Mouse (Mus musculus): Measurements from ENCODE around the gene Ralgapa2. TPM values are rescaled to one million over a fixed set of nuclear protein-coding genes. Genes with fewer than 3 reads are reported as not detected.

Ralgapa2 gene
- polyA plus RNA-seq, 1 experiment from 2014 or later: 7.4 TPM

DNA sequence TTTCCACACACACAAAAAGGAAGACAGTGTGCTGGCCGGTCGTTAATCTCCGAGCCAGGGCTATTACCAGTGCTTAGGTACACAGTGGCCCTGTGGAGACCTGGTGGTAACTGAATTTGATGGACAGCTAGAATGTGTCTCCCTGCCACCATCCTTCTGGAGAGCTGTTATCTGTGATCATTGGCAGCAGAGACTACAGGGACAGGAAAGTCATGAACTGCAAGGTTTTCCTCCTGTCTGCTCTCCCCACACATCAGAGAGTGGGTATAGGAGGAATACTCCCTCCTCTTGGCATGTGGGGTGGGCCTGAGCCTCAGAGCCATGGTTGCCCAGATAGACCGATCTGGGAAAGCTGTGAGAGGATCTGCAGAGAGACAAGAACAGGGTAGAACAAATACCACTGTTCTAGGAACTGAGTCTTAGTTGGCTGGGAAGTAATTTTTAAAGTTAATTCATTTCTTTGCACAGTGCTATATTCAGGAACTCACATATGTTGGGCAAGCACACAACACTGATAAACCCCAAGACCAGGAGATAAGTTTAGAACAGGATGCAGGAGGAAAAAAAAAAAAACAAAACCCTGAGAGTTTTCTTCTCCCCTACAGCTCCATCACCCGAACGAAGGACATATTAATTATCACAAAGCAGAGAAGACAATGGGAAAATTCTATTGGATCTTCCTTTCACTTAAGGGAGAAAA is 231.8 kb downstream of the Ralgapa2 start:
- Histone ChIP-seq H3K4me3 (ENCODE audit: low read depth, low read length) (no peak overlapping the region), H3K9ac (ENCODE audit: low read length) (no peak overlapping the region), H3K36me3 (ENCODE audit: control insufficient read depth, insufficient read depth, low read length) (no peaks in the 10 kb centered on the region), H3K4me1 (ENCODE audit: control insufficient read depth, insufficient read depth, low read length) (peaks cover 10% of the 10 kb centered on the region), H3K4me2 (ENCODE audit: low read depth, severe bottlenecking) (no peak overlapping the region), H3K9me3 (ENCODE audit: control insufficient read depth, low read length) (no peaks in the 10 kb centered on the region), H3K27ac (replicated peaks; ENCODE audit: low read depth, low read length) (no peak overlapping the region), H3K27me3 (ENCODE audit: control insufficient read depth, insufficient read depth, low read length) (no peaks in the 10 kb centered on the region)
- no peak for DNase-seq (ENCODE audit: low spot score)
- WGBS: 56% methylated on average over 6 of the region's 6 CpGs
- ATAC-seq (ENCODE audit: insufficient number of reproducible peaks, low FRiP score, low TSS enrichment, low read depth): no peak

DNA sequence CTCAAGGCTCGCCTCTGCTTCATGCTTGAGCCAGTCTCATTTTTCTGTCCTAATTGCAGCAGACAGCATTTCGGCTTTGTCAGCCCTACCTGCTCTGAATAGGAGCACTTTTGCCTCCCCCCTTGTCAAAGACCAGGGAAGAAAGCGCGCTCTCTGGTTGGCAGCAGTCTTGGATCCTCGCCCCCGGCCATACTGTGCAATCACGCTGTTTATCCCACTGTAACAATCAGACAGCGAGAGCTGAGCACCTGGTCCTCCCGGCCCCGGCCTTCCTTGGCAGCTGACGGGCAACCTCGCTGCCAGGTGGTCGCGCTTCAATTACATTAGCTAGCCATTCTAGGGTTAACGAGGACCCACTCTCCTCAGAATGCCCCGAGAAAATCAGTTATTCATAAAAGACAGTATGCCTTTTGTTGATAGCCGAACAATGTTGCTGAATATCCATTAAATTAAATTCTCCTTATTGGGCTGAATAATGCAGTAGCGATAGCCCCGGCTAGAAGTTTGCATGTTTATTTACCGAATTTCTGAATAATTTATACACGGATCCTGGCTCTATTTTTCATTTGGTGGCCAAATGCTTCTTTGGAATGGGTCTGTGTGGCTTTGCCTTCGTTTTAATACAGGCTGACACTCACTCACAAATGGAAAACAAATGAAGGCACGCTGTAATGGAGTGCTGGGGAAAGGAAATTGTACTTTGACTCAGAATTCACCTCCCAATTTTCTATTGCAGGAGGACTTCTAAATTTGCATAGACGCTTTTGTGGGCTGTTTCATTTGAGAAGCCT is 232.5 kb downstream of the Ralgapa2 start:
- WGBS: 56% methylated on average over 24 of the region's 24 CpGs
- Histone ChIP-seq H3K4me1 (ENCODE audit: control insufficient read depth, insufficient read depth, low read length) (peaks cover 10% of the 10 kb centered on the region), H3K9me3 (ENCODE audit: control insufficient read depth, low read length) (no peaks in the 10 kb centered on the region), H3K4me2 (ENCODE audit: low read depth, severe bottlenecking) (no peak overlapping the region), H3K36me3 (ENCODE audit: control insufficient read depth, insufficient read depth, low read length) (no peaks in the 10 kb centered on the region), H3K27me3 (ENCODE audit: control insufficient read depth, insufficient read depth, low read length) (no peaks in the 10 kb centered on the region), H3K4me3 (ENCODE audit: low read depth, low read length) (no peak overlapping the region), H3K9ac (ENCODE audit: low read length) (no peak overlapping the region), H3K27ac (replicated peaks; ENCODE audit: low read depth, low read length) (no peak overlapping the region)
- DNase-seq (ENCODE audit: low spot score) (no peak), ATAC-seq (ENCODE audit: insufficient number of reproducible peaks, low FRiP score, low TSS enrichment, low read depth) (no peak)

DNA sequence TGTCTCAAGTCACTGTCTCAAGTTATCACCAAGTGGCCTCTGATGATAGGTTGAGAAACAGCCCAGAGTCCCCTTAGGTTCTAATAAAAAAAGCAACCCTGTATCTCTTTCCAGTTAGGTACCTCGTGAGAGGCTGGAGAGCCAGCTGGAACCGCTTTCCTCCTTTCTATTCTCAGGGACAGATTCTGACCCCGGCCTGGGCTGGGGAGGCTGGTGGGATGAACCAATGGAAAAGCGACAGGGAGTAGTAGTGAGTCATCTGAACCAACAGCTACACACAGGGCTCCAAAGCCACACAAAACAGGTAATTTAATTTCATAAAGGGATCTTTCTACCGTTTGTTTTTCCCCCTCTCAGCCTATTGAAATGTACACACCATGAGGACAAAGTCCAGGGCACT is 233.8 kb downstream of the Ralgapa2 start:
- peaks cover 10% of the 10 kb centered on the region for H3K4me1 ChIP-seq (ENCODE audit: control insufficient read depth, insufficient read depth, low read length)
- H3K4me3 ChIP-seq (ENCODE audit: low read depth, low read length): no peak overlapping the region
- no peak overlapping the region for H3K27ac ChIP-seq (replicated peaks; ENCODE audit: low read depth, low read length)
- H3K4me2 ChIP-seq (ENCODE audit: low read depth, severe bottlenecking): no peak overlapping the region
- H3K9me3 ChIP-seq (ENCODE audit: control insufficient read depth, low read length): no peaks in the 10 kb centered on the region
- no peaks in the 10 kb centered on the region for H3K27me3 ChIP-seq (ENCODE audit: control insufficient read depth, insufficient read depth, low read length)
- H3K36me3 ChIP-seq (ENCODE audit: control insufficient read depth, insufficient read depth, low read length): no peaks in the 10 kb centered on the region
- no peak overlapping the region for H3K9ac ChIP-seq (ENCODE audit: low read length)
- DNase-seq (ENCODE audit: low spot score) (no peak), ATAC-seq (ENCODE audit: insufficient number of reproducible peaks, low FRiP score, low TSS enrichment, low read depth) (no peak)
- 58% methylated on average over 5 of the region's 5 CpGs for WGBS

DNA sequence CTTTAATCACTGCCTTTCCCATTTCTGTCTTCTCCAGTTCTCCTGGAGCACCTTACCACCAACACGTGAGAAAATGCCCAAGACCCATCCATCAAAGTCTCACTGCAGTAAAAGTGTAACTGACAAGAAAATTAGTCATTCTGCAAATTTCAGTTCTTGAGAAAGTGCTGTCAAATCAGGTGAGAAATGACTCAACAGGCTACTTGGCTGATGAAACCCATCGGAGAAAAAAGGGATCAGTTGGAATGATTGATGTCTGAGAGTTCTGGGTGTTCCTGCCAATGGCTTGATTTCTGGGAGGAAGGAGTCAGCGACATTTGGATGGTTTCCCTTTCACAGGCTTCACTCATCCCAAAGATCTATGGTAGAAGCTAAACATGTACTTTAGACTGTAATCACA is 245.6 kb downstream of the Ralgapa2 start:
- whole genome bisulfite sequencing: 62% methylated on average over 3 of the region's 3 CpGs
- no peak overlapping the region for H3K27ac ChIP-seq (replicated peaks; ENCODE audit: low read depth, low read length)
- no peaks in the 10 kb centered on the region for H3K36me3 ChIP-seq (ENCODE audit: control insufficient read depth, insufficient read depth, low read length)
- H3K4me1 ChIP-seq (ENCODE audit: control insufficient read depth, insufficient read depth, low read length): peaks cover 9% of the 10 kb centered on the region
- ATAC-seq (ENCODE audit: insufficient number of reproducible peaks, low FRiP score, low TSS enrichment, low read depth): no peak
- H3K9me3 ChIP-seq (ENCODE audit: control insufficient read depth, low read length): no peaks in the 10 kb centered on the region
- no peaks in the 10 kb centered on the region for H3K27me3 ChIP-seq (ENCODE audit: control insufficient read depth, insufficient read depth, low read length)
- H3K4me3 ChIP-seq (ENCODE audit: low read depth, low read length): no peak overlapping the region
- no peak overlapping the region for H3K9ac ChIP-seq (ENCODE audit: low read length)
- H3K4me2 ChIP-seq (ENCODE audit: low read depth, severe bottlenecking): no peak overlapping the region
- DNase-seq (ENCODE audit: low spot score): no peak

DNA sequence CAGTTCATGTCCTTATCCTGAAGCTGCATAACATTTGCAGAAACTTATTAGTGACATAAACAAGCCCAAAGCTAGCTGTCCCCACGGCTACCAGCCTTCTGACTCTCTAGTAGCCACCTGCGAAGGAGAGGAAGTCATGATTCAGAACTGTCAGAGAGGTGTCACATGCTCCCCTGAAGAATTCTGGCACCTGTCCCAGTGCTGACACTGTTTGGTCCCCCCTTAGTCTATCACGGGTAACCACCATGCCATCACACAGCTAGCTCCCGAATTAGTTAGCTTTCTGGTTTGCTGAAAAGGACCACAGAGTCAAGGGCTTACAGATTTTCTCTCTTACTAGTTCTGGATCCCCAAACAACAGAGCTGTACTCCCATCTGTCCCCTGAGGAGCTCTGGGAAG is 247.1 kb downstream of the Ralgapa2 start:
- ATAC-seq (ENCODE audit: insufficient number of reproducible peaks, low FRiP score, low TSS enrichment, low read depth) (no peak), DNase-seq (ENCODE audit: low spot score) (no peak)
- Histone ChIP-seq H3K27me3 (ENCODE audit: control insufficient read depth, insufficient read depth, low read length) (no peaks in the 10 kb centered on the region), H3K36me3 (ENCODE audit: control insufficient read depth, insufficient read depth, low read length) (no peaks in the 10 kb centered on the region), H3K9ac (ENCODE audit: low read length) (no peak overlapping the region), H3K4me2 (ENCODE audit: low read depth, severe bottlenecking) (no peak overlapping the region), H3K4me3 (ENCODE audit: low read depth, low read length) (no peak overlapping the region), H3K4me1 (ENCODE audit: control insufficient read depth, insufficient read depth, low read length) (peaks cover 10% of the 10 kb centered on the region), H3K27ac (replicated peaks; ENCODE audit: low read depth, low read length) (no peak overlapping the region), H3K9me3 (ENCODE audit: control insufficient read depth, low read length) (no peaks in the 10 kb centered on the region)
- WGBS: 73% methylated on average over 4 of the region's 4 CpGs

DNA sequence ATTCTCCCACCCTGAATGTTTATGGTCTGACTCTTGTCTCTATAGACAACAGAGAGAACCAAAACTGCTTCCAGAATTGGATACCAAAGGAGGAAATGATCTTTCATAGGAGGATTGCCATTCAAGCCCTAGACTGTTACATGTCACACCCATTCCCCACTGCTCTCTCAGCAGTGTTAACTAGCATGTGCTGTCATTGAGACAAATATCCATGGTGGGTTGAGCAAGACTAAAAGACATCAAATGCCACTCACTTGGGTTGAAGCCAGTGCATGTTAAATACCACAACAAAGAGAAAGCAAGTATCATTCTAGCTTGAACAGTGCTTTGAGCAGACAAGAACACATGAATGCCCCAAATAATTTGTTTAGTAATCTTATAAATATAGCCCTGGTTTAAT is 249.2 kb downstream of the Ralgapa2 start:
- Histone ChIP-seq H3K4me3 (ENCODE audit: low read depth, low read length) (no peak overlapping the region), H3K9ac (ENCODE audit: low read length) (no peak overlapping the region), H3K36me3 (ENCODE audit: control insufficient read depth, insufficient read depth, low read length) (no peaks in the 10 kb centered on the region), H3K27ac (replicated peaks; ENCODE audit: low read depth, low read length) (no peak overlapping the region), H3K4me2 (ENCODE audit: low read depth, severe bottlenecking) (no peak overlapping the region), H3K4me1 (ENCODE audit: control insufficient read depth, insufficient read depth, low read length) (peaks cover 10% of the 10 kb centered on the region), H3K9me3 (ENCODE audit: control insufficient read depth, low read length) (no peaks in the 10 kb centered on the region), H3K27me3 (ENCODE audit: control insufficient read depth, insufficient read depth, low read length) (no peaks in the 10 kb centered on the region)
- no peak for DNase-seq (ENCODE audit: low spot score)
- ATAC-seq (ENCODE audit: insufficient number of reproducible peaks, low FRiP score, low TSS enrichment, low read depth): no peak

DNA sequence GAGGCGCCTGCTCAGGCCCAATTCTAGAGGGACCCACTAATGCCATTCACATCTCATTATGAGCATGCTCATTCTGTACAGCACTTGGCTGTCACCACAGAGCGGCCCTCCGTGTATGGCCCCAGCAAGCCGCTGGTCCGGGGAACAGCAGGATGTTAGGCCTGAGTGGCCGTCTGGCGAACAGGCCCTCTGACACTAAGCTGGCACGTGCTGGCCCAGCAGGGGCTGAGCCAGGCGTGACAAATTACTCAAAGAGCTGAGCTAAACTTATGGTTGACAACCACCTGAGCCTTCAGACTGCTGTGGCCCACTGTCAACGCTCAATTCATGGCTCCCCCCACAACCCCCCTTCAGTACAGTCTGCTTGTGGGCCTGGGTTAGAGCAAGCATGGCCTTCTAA is 249.9 kb downstream of the Ralgapa2 start:
- Histone ChIP-seq H3K4me1 (ENCODE audit: control insufficient read depth, insufficient read depth, low read length) (peaks cover 10% of the 10 kb centered on the region), H3K4me3 (ENCODE audit: low read depth, low read length) (no peak overlapping the region)
- peak; percentile 56 for DNase-seq (ENCODE audit: low spot score)

DNA sequence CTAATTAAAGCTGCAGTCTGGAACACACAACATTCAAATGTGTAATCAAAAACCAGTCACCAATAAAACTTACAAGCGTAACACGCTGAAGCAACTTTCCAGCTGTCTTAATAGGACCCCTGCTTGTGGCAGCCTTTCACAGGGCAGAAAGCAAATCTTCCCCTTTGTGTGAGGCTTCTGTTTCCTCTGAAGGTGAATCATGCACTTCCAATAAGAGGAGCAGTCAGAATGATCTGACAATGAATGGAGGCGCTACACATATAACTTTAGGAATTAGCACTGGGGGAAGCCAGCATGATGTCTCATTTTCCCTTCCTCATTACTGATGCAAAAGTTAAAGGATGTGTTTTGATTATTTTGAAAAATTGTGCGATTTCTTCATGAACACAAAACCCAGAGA is 251.0 kb downstream of the Ralgapa2 start:
- no peaks in the 10 kb centered on the region for H3K27me3 ChIP-seq (ENCODE audit: control insufficient read depth, insufficient read depth, low read length)
- no peak overlapping the region for H3K4me2 ChIP-seq (ENCODE audit: low read depth, severe bottlenecking)
- peaks cover 10% of the 10 kb centered on the region for H3K4me1 ChIP-seq (ENCODE audit: control insufficient read depth, insufficient read depth, low read length)
- no peak overlapping the region for H3K9ac ChIP-seq (ENCODE audit: low read length)
- no peak overlapping the region for H3K27ac ChIP-seq (replicated peaks; ENCODE audit: low read depth, low read length)
- H3K9me3 ChIP-seq (ENCODE audit: control insufficient read depth, low read length): no peaks in the 10 kb centered on the region
- no peak for ATAC-seq (ENCODE audit: insufficient number of reproducible peaks, low FRiP score, low TSS enrichment, low read depth)
- H3K4me3 ChIP-seq (ENCODE audit: low read depth, low read length): no peak overlapping the region
- DNase-seq (ENCODE audit: low spot score): no peak
- H3K36me3 ChIP-seq (ENCODE audit: control insufficient read depth, insufficient read depth, low read length): no peaks in the 10 kb centered on the region
- WGBS: 62% methylated on average over 4 of the region's 4 CpGs

More for the DNA sequence above, 249.9 kb downstream of the Ralgapa2 start:
- Histone ChIP-seq H3K27me3 (ENCODE audit: control insufficient read depth, insufficient read depth, low read length) (no peaks in the 10 kb centered on the region), H3K9me3 (ENCODE audit: control insufficient read depth, low read length) (no peaks in the 10 kb centered on the region), H3K27ac (replicated peaks; ENCODE audit: low read depth, low read length) (no peak overlapping the region), H3K36me3 (ENCODE audit: control insufficient read depth, insufficient read depth, low read length) (no peaks in the 10 kb centered on the region), H3K4me2 (ENCODE audit: low read depth, severe bottlenecking) (no peak overlapping the region), H3K9ac (ENCODE audit: low read length) (no peak overlapping the region)
- WGBS: 13% methylated on average over 10 of the region's 10 CpGs
- peak; percentile 78 for ATAC-seq (ENCODE audit: insufficient number of reproducible peaks, low FRiP score, low TSS enrichment, low read depth)
